Mouse (Mus musculus) gastrocnemius, postnatal 4 days (tissue): ENCODE measurements around the gene Tmcc3. TPM values are rescaled to one million over a fixed set of nuclear protein-coding genes. Genes with fewer than 3 reads are reported as not detected.

ENCODE experiments used
- DNase-seq, 2 experiments: peaks; one replicate each; pipeline ENCODE4 v3.0.0; 2021 to 2022; ENCODE audit warnings: low spot score in 2 of 2, mixed read lengths in 2 of 2
- total RNA-seq, 2 experiments: library from RNA; stranded (reverse); gene quantifications; 2 replicates each; pipeline ENCODE4 v1.2.3; 2021

The Tmcc3 gene
- total RNA-seq, 2 experiments from 2014 or later, result 33.1 to 41.7 TPM

DNA sequence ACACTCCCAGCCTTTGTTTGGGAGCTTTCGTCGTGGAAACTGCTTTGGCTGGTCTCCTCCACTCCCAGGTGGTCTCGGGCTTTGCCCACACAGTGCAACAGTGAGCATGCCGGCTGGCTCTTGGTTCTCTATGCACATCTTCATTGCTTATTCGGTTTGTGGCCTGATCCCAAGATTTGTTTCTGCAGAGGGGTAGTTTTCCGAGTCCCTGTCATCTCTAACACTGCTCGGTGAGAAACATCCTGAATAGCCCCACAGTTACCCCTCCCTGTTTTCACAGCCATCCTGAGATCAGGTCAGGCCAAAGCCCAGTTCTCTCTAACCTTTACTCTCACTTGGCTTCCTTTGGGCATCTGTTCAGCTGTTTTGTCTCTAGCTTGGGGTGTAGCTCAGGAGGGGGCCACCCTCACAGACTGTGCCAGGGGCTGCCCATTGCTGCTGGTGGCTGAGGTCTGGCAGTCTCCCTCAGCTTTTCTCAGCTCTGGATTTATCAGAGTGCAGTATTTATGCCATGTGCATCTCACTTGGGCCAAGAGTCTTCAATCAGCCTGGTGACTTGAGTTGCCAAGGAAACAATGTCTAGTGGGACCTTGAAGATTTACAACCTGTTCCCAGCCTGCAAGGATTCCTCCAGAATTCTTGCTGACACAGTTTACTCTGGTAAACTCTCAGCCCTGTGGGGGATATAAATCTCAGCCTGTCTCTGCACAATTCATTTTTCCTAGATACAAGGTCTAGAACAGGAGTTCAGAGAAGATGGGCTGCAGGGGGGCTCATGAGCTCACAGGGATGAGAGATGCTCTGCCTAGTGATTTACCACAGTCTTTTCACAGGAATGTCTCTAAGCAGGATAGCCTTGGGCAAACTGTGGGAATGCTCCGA lies 102.3 kb downstream of the Tmcc3 start:
- DNase-seq, result peak in 1 of 2 experiments; percentile 39

DNA sequence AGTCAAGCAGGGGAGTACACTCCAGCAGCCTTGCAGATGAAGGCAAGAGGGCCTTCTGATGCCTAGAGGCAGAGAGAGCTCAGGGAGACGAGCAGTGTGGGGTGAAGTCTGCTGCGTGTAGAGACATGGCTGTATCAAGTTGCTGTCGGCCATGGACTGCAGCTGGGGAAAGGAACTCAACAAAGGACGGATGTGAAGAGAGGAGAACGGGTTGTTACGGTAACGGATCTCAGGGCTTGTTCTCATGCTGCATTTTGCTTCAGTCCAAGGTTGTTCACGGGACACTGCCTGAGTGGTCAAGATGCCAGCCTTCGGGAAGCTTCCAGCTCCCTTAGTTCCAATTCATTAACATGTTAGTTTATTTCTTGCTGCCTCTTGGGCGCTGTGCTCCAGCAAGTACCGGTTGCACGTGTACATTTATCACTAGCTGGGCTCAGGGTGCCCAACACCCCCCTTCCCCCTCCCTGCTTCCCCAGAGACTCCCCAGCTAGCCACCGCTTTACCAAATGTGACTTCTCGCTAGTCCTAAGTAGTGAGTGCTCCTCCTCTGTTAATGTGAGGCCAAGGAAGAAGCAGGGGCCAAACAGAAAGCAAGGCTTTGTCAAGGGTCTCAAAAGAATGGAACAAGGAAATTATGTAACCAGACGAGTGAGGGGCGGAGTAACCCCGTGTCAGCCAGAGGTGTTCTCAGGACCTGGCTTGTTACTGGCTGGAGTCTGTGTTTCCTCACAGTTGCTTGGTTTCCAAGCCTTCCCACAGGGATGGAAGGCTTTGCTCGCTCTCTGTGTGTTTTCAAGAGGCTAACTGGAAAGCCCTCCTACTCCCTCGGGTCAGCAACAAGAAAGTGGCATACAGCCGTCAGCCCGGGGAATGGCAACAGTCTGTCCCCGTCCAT lies 104.4 kb downstream of the Tmcc3 start:
- no peak for DNase-seq

DNA sequence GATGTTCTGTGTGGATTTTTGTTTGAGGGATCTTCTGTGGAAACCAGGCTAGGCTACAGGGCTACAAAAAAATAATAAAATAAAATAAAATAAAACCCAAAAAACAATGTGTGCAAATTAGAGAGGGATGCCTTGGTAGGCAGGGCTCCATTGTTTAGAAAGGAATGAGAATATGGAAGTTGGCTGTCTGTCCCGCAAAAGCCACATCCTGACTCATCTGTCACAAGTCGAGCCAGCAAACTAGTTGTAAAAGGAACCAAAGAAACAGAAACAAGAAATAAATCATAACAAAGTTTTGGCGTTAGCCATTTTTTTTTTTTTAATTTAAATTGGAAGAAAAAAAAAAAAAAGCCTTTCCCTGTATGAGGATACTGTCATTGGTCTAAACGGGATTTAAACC lies 105.9 kb downstream of the Tmcc3 start:
- DNase-seq, result no peak

GRCm38 (mm10) chr10:94426000-94426920 lies 114.5 kb downstream of the Tmcc3 start:
- DNase-seq, result peak; percentile 36 to 71

GRCm38 (mm10) chr10:94426921-94427270 lies 115.1 kb downstream of the Tmcc3 start:
- no peak for DNase-seq

DNA sequence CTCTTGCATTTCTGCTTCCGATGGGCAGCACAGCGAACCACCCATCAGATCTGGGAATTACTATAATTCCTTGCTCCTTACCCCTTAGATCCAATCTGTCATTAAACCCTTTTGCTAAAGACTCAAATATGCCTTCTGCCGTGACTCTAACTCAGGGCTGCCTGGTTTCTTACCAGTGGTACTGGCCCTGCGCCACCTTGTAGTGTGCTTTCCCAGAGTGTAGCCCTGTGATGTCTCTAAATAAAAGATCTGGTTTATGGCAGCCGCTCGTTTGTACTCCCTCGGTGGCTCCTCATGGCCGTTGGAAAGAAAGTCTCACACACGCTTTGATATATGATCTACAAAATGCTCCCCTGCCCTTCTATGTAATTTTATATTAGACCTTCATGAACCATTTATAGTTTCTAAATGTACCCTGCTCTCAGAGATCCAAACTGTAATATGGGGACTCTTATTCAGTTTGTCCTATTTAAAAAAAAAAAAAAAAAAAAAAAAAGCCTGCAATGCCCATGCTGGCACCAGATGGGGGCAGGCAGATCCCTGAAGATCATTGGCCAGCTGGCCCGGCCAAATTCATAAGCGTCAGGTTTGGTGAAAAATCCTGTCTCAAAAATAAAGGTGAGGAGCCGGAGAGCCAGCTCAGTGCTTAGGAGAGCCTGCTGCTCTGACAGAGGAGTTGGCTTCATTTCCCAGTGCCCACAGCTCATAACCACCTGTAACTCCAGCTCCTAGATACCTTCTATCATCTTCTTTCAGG lies 116.6 kb downstream of the Tmcc3 start:
- no peak for DNase-seq

- DNase-seq, result no peak
Measured at GRCm38 (mm10) chr10:94430566-94430965, 118.8 kb downstream of the Tmcc3 start.

DNA sequence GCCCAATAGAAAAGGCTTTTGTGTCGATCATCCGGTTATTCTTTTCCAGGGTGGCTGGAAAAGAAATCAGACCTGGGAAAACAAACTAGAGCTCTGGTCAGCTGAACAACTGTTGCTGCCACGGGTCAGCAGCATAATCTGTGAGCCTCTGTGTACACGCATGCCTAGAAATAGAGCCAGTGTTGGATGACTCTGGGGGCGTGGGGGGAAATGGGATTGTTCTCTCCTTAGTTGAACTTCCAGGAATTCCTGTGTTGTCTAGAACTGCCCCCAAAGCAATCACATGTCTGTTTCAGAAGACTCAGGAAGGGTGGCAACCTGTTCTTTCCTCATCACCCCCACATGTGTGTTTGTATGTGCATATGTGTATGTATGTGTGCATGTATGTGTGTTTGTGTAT lies 121.2 kb downstream of the Tmcc3 start:
- no peak for DNase-seq

- DNase-seq, result no peak
Measured at GRCm38 (mm10) chr10:94433901-94434300, 122.2 kb downstream of the Tmcc3 start.

- DNase-seq, result no peak
Measured at GRCm38 (mm10) chr10:94442725-94443124, 131.0 kb downstream of the Tmcc3 start.

DNA sequence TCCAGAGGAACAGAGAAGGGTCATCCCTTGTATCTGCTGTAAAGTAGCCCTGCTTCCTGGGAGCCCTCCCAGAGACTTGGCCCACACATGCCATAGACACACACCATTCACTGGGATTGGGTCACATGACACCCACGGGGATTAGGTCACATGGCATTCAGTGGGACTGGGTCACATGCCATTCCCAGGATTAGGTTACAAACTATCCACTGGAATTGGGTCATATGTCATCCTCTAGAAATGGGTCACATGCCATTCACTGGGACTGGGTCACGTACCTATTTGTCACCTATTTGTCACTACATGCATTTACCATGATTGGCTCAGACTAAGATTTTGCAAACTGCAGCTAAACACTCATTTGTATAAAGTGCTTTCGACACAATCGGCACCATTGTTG lies 131.7 kb downstream of the Tmcc3 start:
- DNase-seq, result no peak

GRCm38 (mm10) chr10:94445192-94445591 lies 133.4 kb downstream of the Tmcc3 start:
- DNase-seq, result no peak

- no peak for DNase-seq
Measured at GRCm38 (mm10) chr10:94446379-94447008, 134.7 kb downstream of the Tmcc3 start.

GRCm38 (mm10) chr10:94449676-94450075 lies 137.9 kb downstream of the Tmcc3 start:
- no peak for DNase-seq

DNA sequence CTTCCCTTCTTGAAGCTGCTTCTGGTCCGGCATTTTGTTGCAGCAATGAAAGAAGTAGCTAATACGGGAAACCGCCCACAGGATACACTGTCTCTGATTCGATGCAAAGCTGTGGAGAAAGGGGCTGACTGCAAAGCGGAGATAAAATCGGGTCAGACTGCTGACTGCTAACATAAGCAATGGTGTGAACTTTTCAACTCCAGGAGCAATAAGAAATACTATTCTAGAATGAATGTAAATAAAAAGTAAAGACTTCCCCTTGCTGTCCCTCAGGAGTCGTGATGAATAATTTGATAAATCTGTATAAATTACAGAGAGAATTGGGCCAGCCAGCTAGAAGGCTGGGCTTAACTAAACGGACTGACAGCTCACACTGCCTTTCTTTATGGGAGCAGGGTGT lies 139.0 kb downstream of the Tmcc3 start:
- no peak for DNase-seq

DNA sequence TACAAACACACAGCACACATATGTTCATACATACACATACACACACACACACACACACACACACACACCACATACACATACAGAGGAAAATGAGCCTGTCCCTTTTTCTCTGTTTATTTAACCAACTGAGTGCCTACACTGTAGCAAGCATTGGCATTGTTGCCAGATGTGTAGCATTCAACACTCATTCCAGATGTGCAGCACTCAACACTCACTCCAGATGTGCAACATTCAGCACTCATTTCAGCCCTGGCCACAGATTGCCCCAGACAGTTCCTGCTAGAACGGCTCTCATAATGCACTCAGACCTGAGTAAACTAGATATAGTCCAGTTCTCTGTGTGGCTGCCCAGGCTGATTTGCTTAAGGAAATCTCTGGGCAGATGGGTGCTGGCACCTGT lies 145.7 kb downstream of the Tmcc3 start:
- DNase-seq, result no peak

- DNase-seq, result peak in 1 of 2 experiments; percentile 58
Measured at GRCm38 (mm10) chr10:94458690-94459089, 146.9 kb downstream of the Tmcc3 start.

DNA sequence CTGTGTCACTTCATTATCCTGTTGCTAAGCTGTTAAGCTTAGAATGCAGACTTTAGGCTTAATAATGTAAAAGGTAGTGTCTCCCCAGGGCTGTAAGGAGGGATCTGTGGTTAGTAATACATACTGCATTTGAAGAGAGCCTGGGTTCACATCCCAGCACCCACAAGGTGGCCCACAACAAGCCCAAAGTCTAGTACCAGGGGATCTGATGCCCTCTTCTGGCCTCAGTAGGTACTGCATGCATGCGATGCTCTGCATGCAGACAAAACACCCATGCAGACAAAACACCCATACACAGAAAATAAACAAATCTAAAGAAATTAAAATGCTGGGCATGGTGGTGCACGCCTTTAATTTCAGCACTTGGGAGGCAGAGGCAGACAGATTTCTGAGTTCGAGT lies 149.6 kb downstream of the Tmcc3 start:
- DNase-seq, result no peak

GRCm38 (mm10) chr10:94461871-94462270 lies 150.1 kb downstream of the Tmcc3 start:
- no peak for DNase-seq
